Mouse (Mus musculus) spleen, adult 10 weeks (tissue): ENCODE results near the gene Sfmbt2. TPM values are rescaled to one million over a fixed set of nuclear protein-coding genes. Genes with fewer than 3 reads are reported as not detected.

Experiments
- polyA plus RNA-seq: library from polyadenylated mRNA; stranded (reverse); fragments of 350-450 nt; fragmentation: Illumina TruSeq; extraction: RNeasy Lipid Tissue Mini Kit (QIAGEN cat#74804); gene quantifications from one replicate; pipeline ENCODE4 v1.2.3, GENCODE M21; 2015; ENCODE audit warnings: low replicate concordance; ENCODE audit not compliant: insufficient read depth

Gene Sfmbt2
- 2.2 TPM for polyA plus RNA-seq

DNA sequence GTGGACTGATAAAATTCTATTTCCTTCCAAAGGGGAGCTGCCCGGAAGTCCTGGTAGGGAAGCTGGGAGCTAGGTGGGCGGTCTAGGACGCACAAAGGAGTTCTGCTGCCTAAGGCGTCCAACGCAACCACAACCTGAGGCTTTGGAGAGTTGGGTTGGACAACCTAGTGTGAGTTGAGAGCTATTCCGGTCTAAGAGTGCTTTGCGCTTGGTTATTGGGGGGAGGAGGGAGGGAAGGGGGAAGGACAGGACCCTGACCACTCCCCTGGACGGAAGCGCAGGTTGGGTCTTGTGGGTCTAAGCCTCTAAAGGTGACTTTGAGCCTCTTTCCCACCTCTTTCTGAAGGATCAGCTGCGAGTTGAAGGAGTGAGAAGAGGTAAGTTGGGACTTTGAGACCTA lies at the start of gene Sfmbt2:
Gene Sfmbt2, plus strand, starts transcription at position 335 of the 400 bp plus-strand sequence.

Other genes starting within 250 kb of the Sfmbt2 start
- not detected for gene Itih2, start 239.1 kb upstream of the Sfmbt2 start, polyA plus RNA-seq
- 9.8 TPM for gene Itih5, start 216.9 kb upstream of the Sfmbt2 start, polyA plus RNA-seq